Mouse (Mus musculus) intestine, embryonic 16.5 days (tissue): ENCODE data around the gene Pcp4. TPM values are rescaled to one million over a fixed set of nuclear protein-coding genes. Genes with fewer than 3 reads are reported as not detected.
"Not testable (repeated sequence)": the region's sequence is repeated elsewhere in the genome, so short reads cannot be mapped to it uniquely, and the experiment has no call there.

Experiments used
- ATAC-seq: fragments of 200-750 bp; cut with Nextera tagmentation; 2 replicates; pipeline ENCODE4 v1.8.0; 2017; ENCODE audit warnings: moderate TSS enrichment, moderate library complexity
- H3K27ac ChIP-seq: fragments of 300-500 bp; sonication (generic); 2 replicates; pipeline ENCODE4 v1.5.1; 2014; ENCODE audit warnings: mild to moderate bottlenecking, low read length
- H3K27me3 ChIP-seq: fragments of 300-500 bp; sonication (generic); replicated peaks from 2 replicates; pipeline ENCODE4 v1.6.1; 2014; ENCODE audit warnings: low read length, control low read depth, mixed read lengths; ENCODE audit not compliant: control insufficient read depth, insufficient read depth
- H3K36me3 ChIP-seq: fragments of 300-500 bp; sonication (generic); 2 replicates; pipeline ENCODE4 v1.6.1; 2014; ENCODE audit warnings: low read length, control low read depth; ENCODE audit not compliant: control insufficient read depth, insufficient read depth
- H3K4me1 ChIP-seq: fragments of 300-500 bp; sonication (generic); 2 replicates; pipeline ENCODE4 v1.6.1; 2014; ENCODE audit warnings: low read length, control low read depth, mixed read lengths; ENCODE audit not compliant: control insufficient read depth, insufficient read depth
- H3K4me2 ChIP-seq: fragments of 300-500 bp; sonication (generic); 2 replicates; pipeline ENCODE4 v1.6.1; 2014; ENCODE audit warnings: low read depth, low read length, control low read depth
- H3K4me3 ChIP-seq: fragments of 300-500 bp; sonication (generic); 2 replicates; pipeline ENCODE4 v1.5.1; 2014; ENCODE audit warnings: mild to moderate bottlenecking, low read length
- H3K9ac ChIP-seq: fragments of 300-500 bp; sonication (generic); 2 replicates; pipeline ENCODE4 v1.6.1; 2014; ENCODE audit warnings: low read depth, low read length
- H3K9me3 ChIP-seq: fragments of 300-500 bp; sonication (generic); 2 replicates; pipeline ENCODE4 v1.6.1; 2016; ENCODE audit warnings: low read length, control low read depth; ENCODE audit not compliant: control insufficient read depth
- WGBS: fragments of 180-500 bp; shearing (Covaris S2); extraction: QIAGEN DNeasy Blood & Tissue Kit; methylation state at CpG from one replicate; pipeline ENCODE4 v1.1.7; 2014; 5-methylcytosine and 5-hydroxymethylcytosine counted together
- polyA plus RNA-seq: library from polyadenylated mRNA; unstranded; fragments of >200 nt; fragmentation: Nextera tagmentation; extraction: Ambion mirVana; gene quantifications from 2 replicates; pipeline ENCODE4 v1.2.1, GENCODE M21; 2015

The Pcp4 gene
- polyA plus RNA-seq, 1 experiment from 2014 or later = 48.1 TPM

- no peaks in the 10 kb centered on the region for H3K36me3 ChIP-seq
- no peak within 1 kb of the TSS for H3K27ac ChIP-seq
- no peaks in the 10 kb centered on the region for H3K27me3 ChIP-seq
- H3K4me1 ChIP-seq = no peaks in the 10 kb centered on the region
- WGBS = 82% methylated on average over 2 of the region's 2 CpGs
- no peaks in the 10 kb centered on the region for H3K9me3 ChIP-seq
- H3K9ac ChIP-seq = no peak within 1 kb of the TSS
- ATAC-seq = no peak
- H3K4me3 ChIP-seq = no peak within 1 kb of the TSS
- no peak within 1 kb of the TSS for H3K4me2 ChIP-seq
Measured at GRCm38 (mm10) chr16:96443468-96443867, 23.9 kb upstream of the Pcp4 start, which contains the start of gene Itgb2l. TSS of gene Itgb2l (minus strand) at chr16:96443619.

DNA sequence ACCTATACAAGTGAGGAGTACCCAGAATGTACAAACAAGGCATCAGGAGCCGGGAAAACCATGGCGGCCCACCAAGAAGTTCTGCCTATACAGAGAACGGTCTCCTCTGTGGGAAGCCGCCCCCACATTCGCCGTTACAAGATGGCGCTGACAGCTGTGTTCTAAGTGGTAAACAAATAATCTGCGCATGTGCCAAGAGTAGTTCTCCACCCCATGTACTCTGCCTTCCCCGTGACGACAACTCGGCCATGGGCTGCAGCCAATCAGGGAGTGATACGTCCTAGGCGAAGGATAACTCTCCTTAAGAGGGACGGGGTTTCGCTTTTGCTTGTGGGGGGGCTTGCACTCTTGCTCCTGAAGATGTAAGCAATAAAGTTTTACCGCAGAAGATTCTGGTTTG, 16.5 kb upstream of the Pcp4 start:
- H3K4me1 ChIP-seq, ATAC-seq, H3K36me3 ChIP-seq, H3K9ac ChIP-seq, H3K4me3 ChIP-seq, H3K9me3 ChIP-seq, H3K27me3 ChIP-seq, H3K4me2 ChIP-seq, H3K27ac ChIP-seq: not testable (repeated sequence)
- WGBS = 94% methylated on average over 13 of the region's 16 CpGs

GRCm38 (mm10) chr16:96454086-96454485, 13.3 kb upstream of the Pcp4 start:
- Histone ChIP-seq H3K27me3 (no peaks in the 10 kb centered on the region), H3K4me3 (no peak overlapping the region), H3K9me3 (no peaks in the 10 kb centered on the region), H3K4me1 (no peaks in the 10 kb centered on the region), H3K36me3 (no peaks in the 10 kb centered on the region), H3K27ac (no peak overlapping the region), H3K9ac (no peak overlapping the region), H3K4me2 (no peak overlapping the region)
- no peak for ATAC-seq

- H3K27ac ChIP-seq = no peak overlapping the region
- no peak overlapping the region for H3K4me3 ChIP-seq
- no peaks in the 10 kb centered on the region for H3K27me3 ChIP-seq
- no peaks in the 10 kb centered on the region for H3K36me3 ChIP-seq
- H3K4me1 ChIP-seq = no peaks in the 10 kb centered on the region
- H3K9ac ChIP-seq = no peak overlapping the region
- ATAC-seq = no peak
- H3K4me2 ChIP-seq = no peak overlapping the region
- 71% methylated on average over 5 of the region's 5 CpGs for WGBS
- no peaks in the 10 kb centered on the region for H3K9me3 ChIP-seq
Measured at GRCm38 (mm10) chr16:96457612-96458011, 9.8 kb upstream of the Pcp4 start.

DNA sequence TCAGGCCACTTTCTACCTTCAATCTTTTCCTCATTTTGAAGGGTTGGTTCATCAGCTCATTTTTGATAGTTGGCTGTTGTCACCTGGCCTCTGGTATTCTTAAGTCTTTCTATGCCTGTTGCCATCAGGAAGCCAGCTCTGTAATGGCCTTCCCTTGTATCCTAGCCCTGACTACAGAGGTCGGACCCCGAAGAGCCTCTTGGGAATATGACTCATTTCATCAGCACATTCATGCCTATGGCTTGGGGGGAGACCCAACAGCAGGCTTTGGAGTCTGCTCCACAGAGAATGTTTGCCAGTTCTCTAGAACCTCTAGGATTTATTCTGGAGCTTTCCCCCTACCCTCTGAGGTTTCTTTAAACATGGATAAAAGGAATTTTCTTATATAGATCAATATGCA, 8.1 kb upstream of the Pcp4 start:
- Histone ChIP-seq H3K9ac (no peak overlapping the region), H3K9me3 (no peaks in the 10 kb centered on the region), H3K27me3 (no peaks in the 10 kb centered on the region), H3K36me3 (no peaks in the 10 kb centered on the region), H3K27ac (no peak overlapping the region), H3K4me1 (no peaks in the 10 kb centered on the region), H3K4me2 (no peak overlapping the region), H3K4me3 (no peak overlapping the region)
- no peak for ATAC-seq
- 81% methylated on average over 2 of the region's 2 CpGs for WGBS

DNA sequence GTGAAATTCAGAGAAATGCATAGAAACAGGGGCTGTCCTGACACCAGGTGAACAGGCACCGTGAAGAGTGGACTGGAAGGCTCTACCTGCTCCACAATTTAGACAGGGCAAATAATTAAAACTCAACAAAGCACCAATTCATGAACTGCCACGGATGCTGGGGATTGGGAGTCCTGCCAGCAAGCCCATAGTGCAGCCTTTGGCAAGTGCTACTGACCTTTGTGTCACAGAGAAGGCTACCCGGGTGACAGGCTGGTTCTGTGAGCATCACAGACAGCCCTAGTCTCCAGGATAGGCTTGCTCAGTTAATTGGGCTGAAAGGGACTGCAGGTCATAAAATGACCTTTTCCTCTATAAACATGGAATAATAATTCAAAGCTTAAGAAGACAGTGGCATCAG, 6.6 kb upstream of the Pcp4 start:
- Histone ChIP-seq H3K27me3 (no peaks in the 10 kb centered on the region), H3K4me2 (no peak overlapping the region), H3K27ac (no peak overlapping the region), H3K9me3 (no peaks in the 10 kb centered on the region), H3K4me3 (no peak overlapping the region), H3K36me3 (no peaks in the 10 kb centered on the region), H3K9ac (no peak overlapping the region), H3K4me1 (no peaks in the 10 kb centered on the region)
- ATAC-seq = no peak
- WGBS = 57% methylated on average over 3 of the region's 3 CpGs

- Histone ChIP-seq H3K27ac (no peak overlapping the region), H3K4me1 (peaks cover 7% of the 10 kb centered on the region), H3K4me2 (no peak overlapping the region), H3K4me3 (no peak overlapping the region), H3K9me3 (no peaks in the 10 kb centered on the region), H3K9ac (no peak overlapping the region), H3K36me3 (no peaks in the 10 kb centered on the region), H3K27me3 (no peaks in the 10 kb centered on the region; the same call in 1 of the 2 replicates)
- 56% methylated on average over 4 of the region's 4 CpGs for WGBS
- no peak for ATAC-seq
Measured at GRCm38 (mm10) chr16:96468011-96468410, 605 bp downstream of the Pcp4 start.

GRCm38 (mm10) chr16:96468698-96469097, 1.3 kb downstream of the Pcp4 start:
- H3K4me1 ChIP-seq = peaks cover 7% of the 10 kb centered on the region
- H3K36me3 ChIP-seq = no peaks in the 10 kb centered on the region
- peak; percentile 48; the same call in 1 of the 2 replicates for ATAC-seq
- no peaks in the 10 kb centered on the region for H3K9me3 ChIP-seq
- H3K27me3 ChIP-seq = no peaks in the 10 kb centered on the region; the same call in 1 of the 2 replicates
- WGBS = 76% methylated on average over 4 of the region's 4 CpGs
- H3K4me3 ChIP-seq = no peak overlapping the region
- no peak overlapping the region for H3K9ac ChIP-seq
- no peak overlapping the region for H3K27ac ChIP-seq
- no peak overlapping the region for H3K4me2 ChIP-seq

GRCm38 (mm10) chr16:96469640-96470039, 2.2 kb downstream of the Pcp4 start:
- H3K4me1 ChIP-seq = peaks cover 7% of the 10 kb centered on the region
- H3K4me3 ChIP-seq = no peak overlapping the region
- no peaks in the 10 kb centered on the region for H3K36me3 ChIP-seq
- no peaks in the 10 kb centered on the region; the same call in 1 of the 2 replicates for H3K27me3 ChIP-seq
- no peak overlapping the region for H3K27ac ChIP-seq
- WGBS = 57% methylated on average over 4 of the region's 4 CpGs
- no peak overlapping the region for H3K9ac ChIP-seq
- H3K4me2 ChIP-seq = no peak overlapping the region
- no peak for ATAC-seq
- H3K9me3 ChIP-seq = no peaks in the 10 kb centered on the region

- no peak for ATAC-seq
- no peaks in the 10 kb centered on the region for H3K36me3 ChIP-seq
- 16% methylated on average over 5 of the region's 5 CpGs for WGBS
Measured at GRCm38 (mm10) chr16:96472361-96472760, 5.0 kb downstream of the Pcp4 start.

More at GRCm38 (mm10) chr16:96472361-96472760, 5.0 kb downstream of the Pcp4 start:
- Histone ChIP-seq H3K4me1 (peaks cover 7% of the 10 kb centered on the region), H3K4me3 (no peak overlapping the region), H3K27me3 (no peaks in the 10 kb centered on the region), H3K9me3 (no peaks in the 10 kb centered on the region), H3K27ac (no peak overlapping the region), H3K9ac (no peak overlapping the region), H3K4me2 (0 out of 2 replicates have a peak overlapping the region, but pooled peaks have one; percentile 3)
